Mouse (Mus musculus) MEL (cell line): ENCODE results near the gene Tll2. TPM values are rescaled to one million over a fixed set of nuclear protein-coding genes. Genes with fewer than 3 reads are reported as not detected.

Source experiments
- DNase-seq: peaks from one replicate; pipeline ENCODE4 v3.0.0; 2011; ENCODE audit warnings: low read depth, low spot score
- H3K27ac ChIP-seq: 2 replicates; pipeline ENCODE4 v1.5.1; 2012; ENCODE audit warnings: low read depth, mild to moderate bottlenecking, control low read depth, low read length, moderate library complexity; ENCODE audit not compliant: control insufficient read depth
- H3K27me3 ChIP-seq, 2 experiments: fragments of 150-350 bp in 1 of 2; sonication (generic) in 1 of 2; 2 replicates each; pipeline ENCODE4 v1.6.1; 2012; ENCODE audit warnings: low read length in 2 of 2, mild to moderate bottlenecking in 2 of 2, improper control_type of control experiment in 1 of 2, moderate library complexity in 1 of 2; ENCODE audit not compliant: insufficient read depth in 2 of 2, control insufficient read depth in 1 of 2
- H3K36me3 ChIP-seq, 2 experiments: 2 replicates each; pipeline ENCODE4 v1.6.1; 2012 to 2014; ENCODE audit warnings: low read length in 2 of 2, improper control_type of control experiment in 1 of 2, inconsistent platforms in 1 of 2, mild to moderate bottlenecking in 1 of 2; ENCODE audit not compliant: insufficient read depth in 2 of 2, control insufficient read depth in 1 of 2
- H3K4me1 ChIP-seq, 2 experiments: fragments of 150-350 bp in 1 of 2; sonication (generic) in 1 of 2; 2 replicates each; pipeline ENCODE4 v1.6.1; 2012; ENCODE audit warnings: low read length in 2 of 2, improper control_type of control experiment in 1 of 2, mild to moderate bottlenecking in 1 of 2; ENCODE audit not compliant: insufficient read depth in 2 of 2, control insufficient read depth in 1 of 2
- H3K4me3 ChIP-seq, 2 experiments: fragments of 150-350 bp in 1 of 2; sonication (generic) in 1 of 2; 2 replicates each; pipeline ENCODE4 v1.5.1; 2012; ENCODE audit warnings: low read depth in 2 of 2, low read length in 2 of 2, mild to moderate bottlenecking in 2 of 2, moderate library complexity in 2 of 2, control low read depth in 1 of 2, improper control_type of control experiment in 1 of 2; ENCODE audit not compliant: control insufficient read depth in 1 of 2, insufficient read depth in 1 of 2
- H3K79me2 ChIP-seq: 2 replicates; pipeline ENCODE4 v1.6.1; 2012; ENCODE audit warnings: mild to moderate bottlenecking, low read length, moderate library complexity; ENCODE audit not compliant: control insufficient read depth, poor library complexity, insufficient read depth
- H3K9ac ChIP-seq: 2 replicates; pipeline ENCODE4 v1.6.1; 2012; ENCODE audit warnings: low read depth, mild to moderate bottlenecking, control low read depth, low read length, moderate library complexity; ENCODE audit not compliant: control insufficient read depth, poor library complexity, severe bottlenecking
- H3K9me3 ChIP-seq: fragments of 150-350 bp; sonication (generic); replicated peaks from 2 replicates; pipeline ENCODE4 v1.6.1; 2012; ENCODE audit warnings: mild to moderate bottlenecking, low read length, improper control_type of control experiment, moderate library complexity; ENCODE audit not compliant: insufficient read depth
- CHD1 ChIP-seq: IDR thresholded peaks from 2 replicates; pipeline ENCODE4 v1.6.1; 2012; ENCODE audit warnings: low read depth, mild to moderate bottlenecking, inconsistent platforms, low read length, improper control_type of control experiment
- CTCF ChIP-seq, 3 experiments: IDR thresholded peaks in 2 of 3; conservative IDR thresholded peaks in 1 of 3; 2 replicates each; pipeline ENCODE4 v1.5.1; 2011 to 2012; ENCODE audit warnings: low read length in 3 of 3, low read depth in 2 of 3, mild to moderate bottlenecking in 2 of 3, improper control_type of control experiment in 1 of 3, inconsistent platforms in 1 of 3, mixed read lengths in 1 of 3, moderate library complexity in 1 of 3; ENCODE audit not compliant: control insufficient read depth in 1 of 3, insufficient read depth in 1 of 3, poor library complexity in 1 of 3, severe bottlenecking in 1 of 3
- E2F4 ChIP-seq: IDR thresholded peaks from 2 replicates; pipeline ENCODE4 v1.6.1; 2011; ENCODE audit warnings: low read depth, low read length, improper control_type of control experiment, borderline replicate concordance
- EP300 ChIP-seq, 2 experiments: IDR thresholded peaks; 2 replicates each; pipeline ENCODE4 v1.6.1; 2011; ENCODE audit warnings: improper control_type of control experiment in 2 of 2, low read length in 2 of 2, low read depth in 1 of 2, mild to moderate bottlenecking in 1 of 2
- ETS1 ChIP-seq: IDR thresholded peaks from 2 replicates; pipeline ENCODE4 v1.6.1; 2012; ENCODE audit warnings: low read depth, mild to moderate bottlenecking, inconsistent platforms, low read length, improper control_type of control experiment, moderate library complexity
- GATA1 ChIP-seq: IDR thresholded peaks from 2 replicates; pipeline ENCODE4 v1.6.1; 2011; ENCODE audit warnings: low read depth, low read length, improper control_type of control experiment
- HCFC1 ChIP-seq: IDR thresholded peaks from 2 replicates; pipeline ENCODE4 v1.6.1; 2012; ENCODE audit warnings: low read depth, mild to moderate bottlenecking, inconsistent platforms, low read length, improper control_type of control experiment, moderate library complexity
- JUND ChIP-seq: IDR thresholded peaks from 2 replicates; pipeline ENCODE4 v1.6.1; 2011; ENCODE audit warnings: low read depth, mild to moderate bottlenecking, improper control_type of control experiment, low read length
- MAFK ChIP-seq: IDR thresholded peaks from 2 replicates; pipeline ENCODE4 v1.6.1; 2011; ENCODE audit warnings: low read depth, mild to moderate bottlenecking, low read length, improper control_type of control experiment, borderline replicate concordance
- MAZ ChIP-seq: IDR thresholded peaks from 2 replicates; pipeline ENCODE4 v1.6.1; 2012; ENCODE audit warnings: low read depth, mild to moderate bottlenecking, inconsistent platforms, low read length, improper control_type of control experiment
- MEF2A ChIP-seq: IDR thresholded peaks from 2 replicates; pipeline ENCODE4 v1.6.1; 2014; ENCODE audit warnings: low read depth, mild to moderate bottlenecking, inconsistent platforms, low read length, improper control_type of control experiment; ENCODE audit not compliant: poor library complexity, insufficient replicate concordance, severe bottlenecking; ENCODE audit errors: extremely low read depth
- MXI1 ChIP-seq: IDR thresholded peaks from 2 replicates; pipeline ENCODE4 v1.6.1; 2011; ENCODE audit warnings: mild to moderate bottlenecking, low read depth, low read length, improper control_type of control experiment
- MYB ChIP-seq: IDR thresholded peaks from 2 replicates; pipeline ENCODE4 v1.6.1; 2011; ENCODE audit warnings: mild to moderate bottlenecking, low read depth, low read length, improper control_type of control experiment
- MYC ChIP-seq: IDR thresholded peaks from 2 replicates; pipeline ENCODE4 v1.6.1; 2011; ENCODE audit warnings: low read depth, mild to moderate bottlenecking, low read length, improper control_type of control experiment, moderate library complexity
- NELFE ChIP-seq: IDR thresholded peaks from 2 replicates; pipeline ENCODE4 v1.6.1; 2011; ENCODE audit warnings: low read depth, low read length, improper control_type of control experiment
- NRF1 ChIP-seq: IDR thresholded peaks from 2 replicates; pipeline ENCODE4 v1.6.1; 2014; ENCODE audit warnings: low read depth, mild to moderate bottlenecking, inconsistent platforms, low read length, improper control_type of control experiment, moderate library complexity; ENCODE audit not compliant: poor library complexity, insufficient read depth, severe bottlenecking
- POLR2A ChIP-seq, 2 experiments: IDR thresholded peaks; 2 replicates each; pipeline ENCODE4 v1.6.1; 2011 to 2012; ENCODE audit warnings: low read length in 2 of 2, mild to moderate bottlenecking in 2 of 2, control low read depth in 1 of 2, improper control_type of control experiment in 1 of 2, low read depth in 1 of 2, moderate library complexity in 1 of 2; ENCODE audit not compliant: control insufficient read depth in 1 of 2, insufficient read depth in 1 of 2, poor library complexity in 1 of 2
- POLR2AphosphoS5 ChIP-seq: IDR thresholded peaks from 2 replicates; pipeline ENCODE4 v1.6.1; 2012; ENCODE audit warnings: low read depth, borderline replicate concordance, mild to moderate bottlenecking, inconsistent platforms, low read length, moderate library complexity, mixed read lengths
- SMC3 ChIP-seq: IDR thresholded peaks from 2 replicates; pipeline ENCODE4 v1.6.1; 2011; ENCODE audit warnings: low read depth, low read length, improper control_type of control experiment
- TBP ChIP-seq: IDR thresholded peaks from 2 replicates; pipeline ENCODE4 v1.8.0; 2011; ENCODE audit warnings: low read depth, low read length, improper control_type of control experiment
- TCF12 ChIP-seq: IDR thresholded peaks from 2 replicates; pipeline ENCODE4 v1.6.1; 2014; ENCODE audit warnings: low read depth, mild to moderate bottlenecking, inconsistent platforms, low read length, improper control_type of control experiment, moderate library complexity
- UBTF ChIP-seq: IDR thresholded peaks from 2 replicates; pipeline ENCODE4 v1.6.1; 2012; ENCODE audit warnings: low read depth, mild to moderate bottlenecking, inconsistent platforms, low read length, improper control_type of control experiment, moderate library complexity, borderline replicate concordance; ENCODE audit not compliant: insufficient read depth
- USF2 ChIP-seq, 2 experiments: IDR thresholded peaks; 2 replicates each; pipeline ENCODE4 v1.6.1; 2011 to 2012; ENCODE audit warnings: improper control_type of control experiment in 2 of 2, low read length in 2 of 2, borderline replicate concordance in 1 of 2, inconsistent platforms in 1 of 2, low read depth in 1 of 2, mild to moderate bottlenecking in 1 of 2; ENCODE audit not compliant: insufficient read depth in 1 of 2
- ZNF384 ChIP-seq: IDR thresholded peaks from 2 replicates; pipeline ENCODE4 v1.6.1; 2012; ENCODE audit warnings: low read depth, mild to moderate bottlenecking, inconsistent platforms, low read length, improper control_type of control experiment
- polyA plus RNA-seq, 2 experiments: library from polyadenylated mRNA; stranded (reverse) in 1 of 2; unstranded in 1 of 2; fragments of >175 nt in 1 of 2; fragments of >200 nt in 1 of 2; gene quantifications; 2 replicates each; pipeline versions ENCODE4 v1.2.1 to v1.2.4; 2012; ENCODE audit warnings: low replicate concordance in 2 of 2, low read depth in 1 of 2; ENCODE audit not compliant: insufficient read length in 2 of 2, insufficient read depth in 1 of 2, missing spikeins in 1 of 2
- total RNA-seq: library from RNA; depleted of rRNA; stranded (reverse); fragments of 300-350 nt; gene quantifications from 2 replicates; pipeline ENCODE4 v1.2.3, GENCODE M21; 2012

Gene Tll2
- total and polyA plus RNA-seq, 3 experiments, result not detected

DNA sequence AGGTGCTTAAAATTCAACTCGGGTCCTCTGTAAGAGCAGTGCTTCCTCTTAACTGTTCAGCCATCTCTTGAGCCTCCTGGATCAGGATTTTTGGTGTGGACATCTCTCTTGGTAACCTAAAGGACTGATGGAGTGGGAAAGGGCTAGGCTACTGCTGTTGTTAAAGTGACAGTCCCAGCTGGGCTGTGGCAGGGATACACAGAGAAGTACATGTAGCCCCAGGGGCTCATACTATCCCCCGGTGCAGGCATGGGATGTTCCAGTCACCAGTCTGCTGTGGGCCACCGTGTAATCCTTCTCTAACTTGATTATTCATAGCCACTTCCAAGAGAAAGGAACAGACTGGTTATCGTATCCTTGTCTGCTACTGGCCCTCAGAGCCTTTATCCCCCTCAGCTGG is 109.6 kb downstream of the Tll2 start:
- no peaks in the 10 kb centered on the region for H3K36me3 ChIP-seq
- H3K27me3 ChIP-seq, result peaks cover 0 to 1% of the 10 kb centered on the region in 2 experiments; a peak in 2 of 4 replicates
- H3K4me3 ChIP-seq, result no peak overlapping the region
- no peak overlapping the region for H3K27ac ChIP-seq
- H3K79me2 ChIP-seq, result no peaks in the 10 kb centered on the region
- no peak for TF ChIP-seq ETS1
- no peak for TF ChIP-seq MAZ
- TF ChIP-seq UBTF, result no peak
- TF ChIP-seq E2F4, result no peak
- TF ChIP-seq USF2 (IDR thresholded peaks at IDR 0.05; ENCODE audit: borderline replicate concordance in 1 of 2, insufficient read depth in 1 of 2, low read depth in 1 of 2, low read length in 2 of 2), result no peak
- no peak for TF ChIP-seq JUND
- no peak for TF ChIP-seq GATA1
- TF ChIP-seq MYC, result no peak
- TF ChIP-seq TCF12, result no peak
- TF ChIP-seq HCFC1, result no peak
- no peak for TF ChIP-seq POLR2A (IDR thresholded peaks at IDR 0.05; ENCODE audit: control insufficient read depth in 1 of 2, insufficient read depth in 1 of 2, low read depth in 1 of 2, low read length in 2 of 2, poor library complexity in 1 of 2)
- TF ChIP-seq CHD1, result no peak
- no peak for TF ChIP-seq POLR2AphosphoS5
- TF ChIP-seq NELFE, result no peak
- TF ChIP-seq MXI1, result no peak
- TF ChIP-seq SMC3, result no peak
- no peak for TF ChIP-seq ZNF384
- TF ChIP-seq MEF2A, result no peak
- no peak for TF ChIP-seq EP300 (IDR thresholded peaks at IDR 0.05; ENCODE audit: low read depth in 1 of 2, low read length in 2 of 2)
- no peak for TF ChIP-seq MYB
- DNase-seq, result no peak
- no peaks in the 10 kb centered on the region for H3K4me1 ChIP-seq
- H3K9ac ChIP-seq, result no peak overlapping the region
- no peaks in the 10 kb centered on the region for H3K9me3 ChIP-seq

DNA sequence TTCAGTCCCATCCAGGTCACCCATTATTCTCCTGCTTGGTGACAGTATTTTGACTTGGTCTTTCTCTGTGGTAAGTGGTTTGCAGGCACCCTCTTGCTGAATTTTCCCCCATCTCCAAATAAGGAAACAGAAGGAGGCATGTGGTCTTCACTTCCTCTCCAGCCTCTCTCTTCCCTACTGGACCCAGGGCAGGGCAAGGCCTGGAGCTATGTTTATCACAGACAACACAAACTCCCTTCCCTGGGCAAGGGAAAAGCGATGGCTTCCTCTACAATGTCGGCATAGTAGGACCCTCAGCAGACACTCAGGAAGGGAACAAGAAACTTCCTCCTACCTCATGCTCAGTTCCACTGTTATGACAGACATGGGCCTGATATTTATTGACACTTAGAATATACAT is 114.7 kb downstream of the Tll2 start:
- Histone ChIP-seq H3K27ac (no peak overlapping the region), H3K79me2 (no peaks in the 10 kb centered on the region), H3K9me3 (no peaks in the 10 kb centered on the region), H3K27me3 (peaks cover 0 to 1% of the 10 kb centered on the region in 2 experiments; a peak in 1 of 4 replicates), H3K9ac (no peak overlapping the region), H3K4me3 (no peak overlapping the region), H3K4me1 (no peaks in the 10 kb centered on the region), H3K36me3 (no peaks in the 10 kb centered on the region)
- TF ChIP-seq UBTF (no peak), POLR2A (IDR thresholded peaks at IDR 0.05; ENCODE audit: control insufficient read depth in 1 of 2, insufficient read depth in 1 of 2, low read depth in 1 of 2, low read length in 2 of 2, poor library complexity in 1 of 2) (no peak), NRF1 (no peak), MAFK (no peak), HCFC1 (no peak), MXI1 (no peak), MEF2A (no peak), CTCF (IDR thresholded peaks at IDR 0.05 in 2 of 3, conservative IDR thresholded peaks at IDR 0.05 in 1 of 3; ENCODE audit: control insufficient read depth in 1 of 3, insufficient read depth in 1 of 3, low read depth in 2 of 3, low read length in 3 of 3, poor library complexity in 1 of 3, severe bottlenecking in 1 of 3) (no peak), MYC (no peak), GATA1 (no peak), NELFE (no peak), TBP (no peak)
- DNase-seq, result no peak
